In the genomic region with DNA sequence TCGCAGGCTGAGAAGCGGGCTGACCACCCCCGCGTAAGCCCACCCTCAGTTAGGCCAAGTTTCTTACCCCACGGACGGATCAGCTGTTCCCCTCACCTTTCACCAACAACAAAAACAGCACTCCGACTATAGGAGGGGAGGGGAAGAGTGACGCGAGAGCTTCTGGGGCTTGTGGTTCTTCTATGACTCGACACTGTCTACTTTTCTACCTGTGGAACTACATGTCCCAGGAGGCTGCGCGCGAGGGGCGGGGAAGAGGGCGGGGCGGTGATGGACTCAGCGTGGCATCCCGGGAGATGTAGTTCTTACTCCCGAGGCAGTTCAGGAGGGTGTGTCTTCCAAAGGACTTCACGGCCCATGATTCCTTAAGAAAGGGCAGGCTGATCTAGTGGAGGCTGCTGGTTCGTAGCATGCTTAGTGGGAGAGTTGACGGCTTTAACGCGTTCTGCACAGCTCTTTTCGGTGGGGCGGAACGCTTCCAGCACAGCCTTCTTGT, we compare ENCODE assay signal across 8 mouse cellular contexts. TPM values are rescaled to one million over a fixed set of nuclear protein-coding genes. Genes with fewer than 3 reads are reported as not detected.
A peak's percentile ranks its signal among the peaks of the same experiment; 100 is the strongest.
DNase-seq lines count a peak whose midpoint lies in the region; ATAC-seq and TF ChIP-seq lines count a peak whose summit lies in the region.

TSS of gene Calcoco1 (minus strand) at position 199 of the 496 bp plus-strand sequence.

- under 1% methylated on average over 27 of the region's 27 CpGs for WGBS in hindbrain, embryonic 13.5 days

- H3K9ac ChIP-seq in hindbrain, embryonic 13.5 days: peak within 1 kb of the TSS; percentile 76

- TF ChIP-seq CTCF in Patski (IDR thresholded peaks at IDR 0.05): no peak

- CTCF ChIA-PET in Patski (lab: Charles Lee): interaction anchor here (1.4 to 5.0 kb wide), 6 partner anchors 10 to 24 kb away, joined by 3 to 29 read pairs (median 6); no protein-coding TSS in a partner anchor

- H3K27ac ChIP-seq in hindbrain, embryonic 13.5 days: peak within 1 kb of the TSS; percentile 35; the same call in 1 of the 2 replicates

- no peaks in the 10 kb centered on the region for H3K27me3 ChIP-seq in Patski
- no peaks in the 10 kb centered on the region for H3K27me3 ChIP-seq in hindbrain, embryonic 13.5 days

- ATAC-seq in Patski: peak; percentile 90
- ATAC-seq in hindbrain, embryonic 13.5 days (ENCODE audit: low FRiP score): peak; percentile 99

- DNase-seq in Patski (ENCODE audit: low read depth, low spot score): peak; percentile 91
- DNase-seq in cerebellum, postnatal 14 days: peak; percentile 98 to 99
- DNase-seq in frontal cortex, postnatal 14 days (ENCODE audit: low spot score in 2 of 2): peak; percentile 94
- DNase-seq in layer of hippocampus, postnatal 25 days (ENCODE audit: extremely low spot score in 1 of 2, low spot score in 1 of 2): peak; percentile 82 to 84
- DNase-seq in lung, postnatal 25 days (ENCODE audit: low spot score): peak; percentile 96
- peak; percentile 97 for DNase-seq in retina, embryonic 14.5 days (ENCODE audit: low spot score)
- peak; percentile 95 for DNase-seq in thymus, postnatal 4 days

- POLR2A ChIA-PET in Patski (lab: Charles Lee): interaction anchor here (0.8 to 1.0 kb wide), 2 partner anchors 13 to 19 kb away, joined by 3 to 4 read pairs; no protein-coding TSS in a partner anchor

- peaks cover 26% of the 10 kb centered on the region for H3K36me3 ChIP-seq in hindbrain, embryonic 13.5 days

- in situ Hi-C loops in Patski (cut with MboI; ENCODE audit: low pct_unique_long_range_greater_than_20kb): no loop called here

- peaks cover 22% of the 10 kb centered on the region for H3K4me1 ChIP-seq in hindbrain, embryonic 13.5 days (replicated peaks)

- peak within 1 kb of the TSS; percentile 79 for H3K4me2 ChIP-seq in hindbrain, embryonic 13.5 days

- H3K4me3 ChIP-seq in hindbrain, embryonic 13.5 days: peak within 1 kb of the TSS; percentile 73

- no peaks in the 10 kb centered on the region for H3K9me3 ChIP-seq in hindbrain, embryonic 13.5 days

RNA-seq across cellular contexts. Expression of gene Calcoco1, which starts in this region (rescaled TPM):
- polyA plus RNA-seq in Patski (2021): 154 TPM
- 41.8 and 42.3 TPM in 2 replicates for polyA plus RNA-seq in hindbrain, embryonic 13.5 days (2015; fragmentation: Nextera tagmentation; extraction: Ambion mirVana)
- total RNA-seq in layer of hippocampus, postnatal 25 days (2021): 10 to 100 TPM; 85.8 to 91.4 TPM

Comparison
In these comparisons a context has a peak if more than half of its experiments do, and no peak if none do; other contexts are left out.
1. Peak in every context shown above with its lines: DNase-seq, ATAC-seq, H3K4me3 ChIP-seq and H3K27ac ChIP-seq.